Mouse (Mus musculus): ENCODE measurements around the gene Cdkn1a.
"Not testable (repeated sequence)": the region's sequence is repeated elsewhere in the genome, so short reads cannot be mapped to it uniquely, and the experiment has no call there.

Gene Cdkn1a

GRCm38 (mm10) chr17:29090776-29091175 is at the start of gene Cdkn1a:
Cdkn1a (plus strand) TSS chr17:29090976.
- no peak for DNase-seq (ENCODE audit: low read depth, low spot score)

DNA sequence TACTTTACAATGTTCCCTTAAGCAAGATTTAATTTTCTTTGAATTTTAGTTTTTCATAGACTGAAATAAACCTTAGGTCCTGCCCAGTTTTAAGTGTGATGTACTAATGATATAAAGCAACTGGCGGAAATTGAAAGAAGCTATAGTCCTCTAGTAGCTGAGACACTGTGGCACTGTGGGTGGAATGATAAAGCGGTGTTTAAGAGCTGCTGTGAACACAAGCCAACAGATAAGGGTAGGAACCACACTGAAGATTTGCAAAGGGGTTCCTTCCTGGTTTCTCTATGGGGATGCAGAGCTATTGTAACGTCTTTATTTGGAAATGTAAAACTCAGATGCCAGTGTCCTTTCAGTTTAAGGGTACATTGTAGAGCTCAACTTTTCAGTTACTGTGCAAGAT is 49.1 kb upstream of the Cdkn1a start:
- DNase-seq (ENCODE audit: low read depth, low spot score) = not testable (repeated sequence)

DNA sequence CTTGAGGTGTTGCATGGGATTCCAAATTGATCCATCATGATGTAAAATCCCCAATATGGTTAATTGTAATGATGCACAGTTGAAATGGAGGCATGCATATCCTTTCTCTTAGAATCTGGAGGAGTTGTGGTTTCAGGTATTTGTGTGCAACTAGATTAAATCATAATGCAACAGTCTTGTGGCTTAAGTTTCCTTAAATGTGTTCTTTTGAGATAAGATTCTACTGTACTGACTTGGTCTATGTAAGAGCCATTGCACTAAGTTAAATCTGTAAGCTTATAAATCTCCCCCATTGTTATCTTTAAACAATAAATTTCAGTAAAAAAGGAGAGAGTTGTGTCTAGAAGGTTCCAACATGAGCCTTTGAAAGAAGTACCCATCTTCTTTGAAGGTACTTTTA is 48.2 kb upstream of the Cdkn1a start:
- DNase-seq (ENCODE audit: low read depth, low spot score) = no peak

- DNase-seq (ENCODE audit: low read depth, low spot score) = no peak
Measured at GRCm38 (mm10) chr17:29043583-29043982, 47.2 kb upstream of the Cdkn1a start.

GRCm38 (mm10) chr17:29044146-29044924 is 46.4 kb upstream of the Cdkn1a start:
- no peak for DNase-seq (ENCODE audit: low read depth, low spot score)

DNA sequence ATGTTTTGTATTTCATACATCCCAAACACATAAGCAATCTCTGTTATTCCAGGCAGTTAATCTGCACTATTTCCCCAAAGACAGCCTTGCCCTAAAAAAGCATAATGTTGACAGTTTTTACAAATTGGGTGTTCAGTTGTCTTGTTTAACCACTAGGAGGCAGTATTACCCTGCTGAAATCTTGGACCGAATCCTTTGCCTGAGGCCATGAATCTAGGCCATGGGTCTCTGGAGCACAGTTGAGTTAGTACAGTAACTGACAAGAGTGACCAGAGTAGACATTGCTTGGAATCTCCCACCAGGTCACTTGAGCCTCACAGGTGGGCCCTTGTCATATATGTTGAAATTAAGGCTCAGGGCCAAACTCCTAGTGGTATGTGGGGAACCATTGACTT is 45.9 kb upstream of the Cdkn1a start:
- no peak for DNase-seq (ENCODE audit: low read depth, low spot score)

- no peak for DNase-seq (ENCODE audit: low read depth, low spot score)
Measured at GRCm38 (mm10) chr17:29045741-29046530, 44.8 kb upstream of the Cdkn1a start.

DNA sequence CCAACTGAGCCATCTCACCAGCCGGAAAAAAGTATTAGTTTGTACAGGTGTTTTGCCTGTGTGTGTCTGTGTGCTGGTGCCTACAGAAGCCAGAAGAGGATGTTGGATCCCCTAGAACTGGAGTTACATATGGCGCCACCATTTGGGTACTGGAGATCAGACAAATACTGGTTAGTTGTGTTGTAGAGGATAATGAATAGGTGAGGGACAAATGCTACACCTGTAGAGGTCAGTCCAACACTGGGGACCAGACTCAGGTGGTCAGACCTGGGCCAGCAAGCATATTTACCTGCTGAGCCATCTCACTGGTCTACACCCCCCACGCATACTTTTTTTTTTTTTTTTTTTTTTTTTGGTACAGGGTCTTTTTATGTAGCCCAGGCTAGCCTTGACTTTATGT is 43.9 kb upstream of the Cdkn1a start:
- no peak for DNase-seq (ENCODE audit: low read depth, low spot score)

GRCm38 (mm10) chr17:29047697-29048514 is 42.9 kb upstream of the Cdkn1a start:
- no peak for DNase-seq (ENCODE audit: low read depth, low spot score)

DNA sequence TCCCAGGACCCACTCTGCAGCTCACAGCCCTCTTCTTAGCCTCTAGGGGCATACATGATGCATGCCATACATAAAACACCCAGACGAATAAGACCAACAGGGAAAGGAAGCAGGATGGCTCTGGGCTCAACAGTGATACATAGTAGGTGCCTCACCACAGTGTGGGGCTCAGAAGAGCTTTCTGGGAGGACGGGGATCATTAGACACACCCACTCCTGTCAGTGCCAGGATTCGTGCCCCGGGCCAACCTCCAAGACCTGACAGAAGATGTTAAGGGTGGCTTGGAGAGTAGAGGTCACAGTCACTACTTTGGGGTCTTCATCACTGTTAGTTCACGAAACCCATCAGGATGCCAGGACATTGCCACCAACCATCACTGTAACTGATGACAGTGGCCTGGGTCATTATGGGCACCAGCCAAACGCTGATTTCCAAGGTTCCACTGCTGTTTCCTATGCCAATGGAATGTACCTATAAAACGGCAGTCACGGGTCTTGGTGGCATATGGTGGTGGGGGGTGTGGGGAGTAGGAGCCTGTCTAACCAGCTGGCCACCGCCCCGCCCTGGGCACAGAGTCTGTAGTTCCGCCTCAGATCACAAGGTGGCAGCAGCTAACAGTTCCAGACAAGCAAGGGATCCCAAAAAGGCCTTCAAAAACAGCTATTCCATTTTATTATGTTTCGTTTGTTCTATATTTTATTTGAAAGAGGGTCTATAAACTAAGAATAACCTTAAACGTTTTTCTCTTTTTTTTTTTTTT is 41.8 kb upstream of the Cdkn1a start:
- DNase-seq (ENCODE audit: low read depth, low spot score) = peak; percentile 72

- DNase-seq (ENCODE audit: low read depth, low spot score) = no peak
Measured at GRCm38 (mm10) chr17:29049508-29049889, 41.3 kb upstream of the Cdkn1a start.

- DNase-seq (ENCODE audit: low read depth, low spot score) = no peak
Measured at GRCm38 (mm10) chr17:29049923-29050322, 40.9 kb upstream of the Cdkn1a start.

DNA sequence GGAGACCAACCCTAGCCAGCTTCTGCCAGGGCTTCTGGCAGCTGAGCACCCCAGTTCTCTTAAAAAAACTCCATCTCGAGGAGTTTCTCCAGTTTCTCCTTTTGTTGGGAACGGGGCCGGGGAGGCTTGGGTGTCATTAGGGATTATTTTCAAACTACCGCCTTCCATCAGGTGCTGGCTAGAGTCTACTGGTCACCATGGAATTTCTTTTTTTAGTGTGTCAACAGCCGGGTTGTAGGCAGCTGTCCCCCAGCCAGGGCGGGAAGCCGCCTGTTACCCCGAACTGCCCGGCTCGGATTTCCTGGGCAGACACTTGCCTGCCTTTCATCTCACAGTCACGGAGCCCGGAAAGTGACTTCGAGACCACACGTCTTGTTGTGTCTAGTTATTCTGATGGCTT is 40.0 kb upstream of the Cdkn1a start:
- DNase-seq (ENCODE audit: low read depth, low spot score) = no peak

GRCm38 (mm10) chr17:29053067-29053466 is 37.7 kb upstream of the Cdkn1a start:
- DNase-seq (ENCODE audit: low read depth, low spot score) = no peak

GRCm38 (mm10) chr17:29053841-29054240 is 36.9 kb upstream of the Cdkn1a start:
- DNase-seq (ENCODE audit: low read depth, low spot score) = no peak

- DNase-seq (ENCODE audit: low read depth, low spot score) = no peak
Measured at GRCm38 (mm10) chr17:29054429-29054828, 36.3 kb upstream of the Cdkn1a start.

- no peak for DNase-seq (ENCODE audit: low read depth, low spot score)
Measured at GRCm38 (mm10) chr17:29055586-29055985, 35.2 kb upstream of the Cdkn1a start.

DNA sequence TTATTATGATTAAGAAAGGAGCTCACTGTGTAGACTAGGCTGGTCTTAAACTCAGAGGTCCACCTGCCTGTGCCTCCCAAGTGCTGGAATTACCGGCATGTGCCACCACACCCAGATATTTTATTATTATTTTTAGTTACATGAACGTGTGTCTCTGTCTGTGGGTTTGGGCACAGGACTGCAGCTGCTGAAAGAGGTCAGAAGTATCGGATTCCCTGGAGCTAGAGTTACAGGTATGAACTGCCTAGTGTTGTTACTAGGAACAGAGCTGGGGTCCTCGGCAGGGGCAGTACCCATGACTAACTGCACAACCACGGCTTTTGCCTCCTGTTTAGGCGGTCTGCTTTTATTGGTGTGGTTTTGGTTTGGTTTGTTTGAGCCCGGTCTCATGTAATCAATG is 34.6 kb upstream of the Cdkn1a start:
- no peak for DNase-seq (ENCODE audit: low read depth, low spot score)

DNA sequence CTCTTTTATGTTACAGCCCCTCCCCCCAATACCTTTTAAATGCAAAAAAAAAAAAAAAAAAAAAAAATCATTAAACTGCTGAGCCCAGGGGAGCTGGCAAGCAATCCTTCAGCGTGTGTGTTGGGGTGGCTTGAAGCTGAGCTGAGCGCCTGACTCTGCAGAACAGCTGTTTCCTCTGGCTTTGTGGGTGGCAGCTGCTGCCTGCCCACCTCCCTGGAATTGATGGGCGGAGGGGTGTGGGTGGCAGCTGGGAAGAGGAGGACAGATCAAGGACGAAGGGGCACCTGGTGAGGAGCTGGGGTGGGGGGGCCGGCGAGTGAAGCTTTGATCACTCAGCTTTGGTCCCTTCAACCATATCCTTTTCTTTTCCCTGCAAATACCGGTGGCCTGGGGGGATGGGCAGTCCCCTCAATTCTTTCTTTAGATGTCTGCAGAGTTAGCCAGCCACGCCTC is 34.1 kb upstream of the Cdkn1a start:
- no peak for DNase-seq (ENCODE audit: low read depth, low spot score)

- no peak for DNase-seq (ENCODE audit: low read depth, low spot score)
Measured at GRCm38 (mm10) chr17:29057361-29057890, 33.4 kb upstream of the Cdkn1a start.

DNA sequence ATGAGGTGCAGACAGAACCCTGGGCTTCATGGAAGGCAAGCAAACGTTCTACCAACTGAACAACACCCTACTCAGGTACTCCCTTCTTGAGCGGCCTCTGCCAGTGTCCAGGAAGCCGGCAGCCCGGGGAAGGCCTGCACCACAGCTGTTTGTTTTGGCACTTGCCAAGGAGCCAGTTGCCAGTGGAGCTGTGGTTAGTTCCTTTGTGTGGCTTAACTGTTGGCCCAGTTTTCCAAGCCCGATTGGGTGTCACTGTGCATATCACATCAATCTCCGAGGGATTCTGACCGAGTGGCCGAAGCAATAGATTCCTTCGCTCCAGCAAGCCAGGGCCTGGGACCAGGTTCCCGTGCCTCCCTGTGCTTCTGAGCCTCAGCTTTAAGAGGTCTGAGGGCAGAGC is 32.8 kb upstream of the Cdkn1a start:
- no peak for DNase-seq (ENCODE audit: low read depth, low spot score)

Data from embryo, embryonic 11.5 days (tissue).